In genomic region chr1:166429053-166429452, GRCm38 (mm10) we compare ENCODE assay signal across 8 mouse cellular contexts. TPM values are rescaled to one million over a fixed set of nuclear protein-coding genes. Genes with fewer than 3 reads are reported as not detected.
DNase-seq lines count a peak whose midpoint lies in the region; ATAC-seq and TF ChIP-seq lines count a peak whose summit lies in the region.
"Had no signal": no experiment of that assay in that cellular context is flagged by ENCODE, and none has a peak within 500 bp of the region (broad histone marks: within the 10 kb centered on the region; RNA-seq: fewer than 3 reads in every experiment).

No protein-coding gene starts in this region.

- H3K9me3 ChIP-seq in forebrain, embryonic 16.5 days (ENCODE audit: control insufficient read depth, low read length), result no peaks in the 10 kb centered on the region
- no peaks in the 10 kb centered on the region for H3K9me3 ChIP-seq in liver, postnatal 0 days (ENCODE audit: low read length)
- H3K9me3 ChIP-seq: limb, embryonic 12.5 days had no signal

- H3K4me2 ChIP-seq in forebrain, embryonic 16.5 days (ENCODE audit: low read length), result no peak overlapping the region
- H3K4me2 ChIP-seq in liver, postnatal 0 days (ENCODE audit: low read depth, low read length), result no peak overlapping the region
- H3K4me2 ChIP-seq: limb, embryonic 12.5 days had no signal

- no peak for TF ChIP-seq CTCF in kidney, adult 2 months (conservative IDR thresholded peaks at IDR 0.05; ENCODE audit: insufficient read depth, insufficient read length, low read depth, low read length)
- TF ChIP-seq CTCF in liver, postnatal 0 days (IDR thresholded peaks at IDR 0.05; ENCODE audit: low read depth), result peak; percentile 48

- no peak overlapping the region for H3K4me3 ChIP-seq in kidney, adult 2 months (ENCODE audit: insufficient read depth, low read depth, low read length)
- no peak overlapping the region for H3K4me3 ChIP-seq in forebrain, embryonic 16.5 days (replicated peaks; ENCODE audit: low read length)
- H3K4me3 ChIP-seq in liver, postnatal 0 days (ENCODE audit: low read depth, low read length), result no peak overlapping the region
- H3K4me3 ChIP-seq: limb, embryonic 12.5 days had no signal

- 58% methylated on average over 3 of the region's 3 CpGs for WGBS in kidney, adult 2 months
- WGBS in forebrain, embryonic 16.5 days, result 72% methylated on average over 3 of the region's 3 CpGs
- WGBS in liver, postnatal 0 days (ENCODE audit: insufficient replicate concordance), result 35% methylated on average over 3 of the region's 3 CpGs

- no peak overlapping the region for H3K9ac ChIP-seq in forebrain, embryonic 16.5 days (replicated peaks; ENCODE audit: low read depth, low read length)
- no peak overlapping the region for H3K9ac ChIP-seq in liver, postnatal 0 days (replicated peaks)
- H3K9ac ChIP-seq: limb, embryonic 12.5 days had no signal

- H3K36me3 ChIP-seq in kidney, adult 2 months (ENCODE audit: control insufficient read depth, insufficient read depth, low read length), result no peaks in the 10 kb centered on the region
- no peaks in the 10 kb centered on the region for H3K36me3 ChIP-seq in forebrain, embryonic 16.5 days (ENCODE audit: control insufficient read depth, insufficient read depth)
- H3K36me3 ChIP-seq in liver, postnatal 0 days (replicated peaks; ENCODE audit: insufficient read depth, low read length), result no peaks in the 10 kb centered on the region
- H3K36me3 ChIP-seq: limb, embryonic 12.5 days had no signal

- no peak overlapping the region for H3K27ac ChIP-seq in kidney, adult 2 months (ENCODE audit: insufficient read depth, low read depth, low read length)
- H3K27ac ChIP-seq in forebrain, embryonic 16.5 days (ENCODE audit: low read length), result no peak overlapping the region
- no peak overlapping the region for H3K27ac ChIP-seq in liver, postnatal 0 days (ENCODE audit: low read depth)
- H3K27ac ChIP-seq: limb, embryonic 12.5 days had no signal

- peak; percentile 35 for DNase-seq in kidney, adult 2 months
- DNase-seq in kidney, postnatal 4 days, result no peak
- DNase-seq in Muller cell, postnatal 12 days (ENCODE audit: inconsistent ontology term), result peak; percentile 26
- DNase-seq in liver, postnatal 0 days, result no peak
- DNase-seq in spleen, adult 18-20 months, result no peak
- no peak for DNase-seq in adrenal gland, postnatal 4 days (ENCODE audit: low spot score in 2 of 2)

- TF ChIP-seq EP300 in liver, postnatal 0 days (IDR thresholded peaks at IDR 0.05; ENCODE audit: low read depth), result no peak

- no peak for TF ChIP-seq POLR2A in kidney, adult 2 months (IDR thresholded peaks at IDR 0.05; ENCODE audit: low read depth, low read length)

- H3K4me1 ChIP-seq in kidney, adult 2 months (ENCODE audit: control insufficient read depth, insufficient read depth, low read length), result no peaks in the 10 kb centered on the region
- no peaks in the 10 kb centered on the region for H3K4me1 ChIP-seq in forebrain, embryonic 16.5 days (replicated peaks; ENCODE audit: control insufficient read depth, insufficient read depth, low read length)
- H3K4me1 ChIP-seq in liver, postnatal 0 days (ENCODE audit: insufficient read depth), result no peaks in the 10 kb centered on the region
- H3K4me1 ChIP-seq: limb, embryonic 12.5 days had no signal

- peak; percentile 84 for ATAC-seq in forebrain, embryonic 16.5 days
- peak; percentile 29; the same call in 1 of the 2 replicates for ATAC-seq in liver, postnatal 0 days

- no peaks in the 10 kb centered on the region for H3K27me3 ChIP-seq in kidney, adult 2 months (replicated peaks; ENCODE audit: control insufficient read depth, insufficient read depth, low read length)
- no peaks in the 10 kb centered on the region for H3K27me3 ChIP-seq in forebrain, embryonic 16.5 days (replicated peaks; ENCODE audit: control insufficient read depth, insufficient read depth, low read length)
- H3K27me3 ChIP-seq in liver, postnatal 0 days (ENCODE audit: insufficient read depth, low read length), result no peaks in the 10 kb centered on the region
- H3K27me3 ChIP-seq: limb, embryonic 12.5 days had no signal

RNA-seq across cellular contexts. Expression of gene Pogk, which starts 19.4 kb away (rescaled TPM):
- 7.4 TPM in 2 replicates for polyA plus RNA-seq in kidney, adult 2 months (2012; rRNA removed)
- polyA plus RNA-seq in forebrain, embryonic 16.5 days (2015; fragmentation: Nextera tagmentation; extraction: Ambion mirVana), result 45.3 and 48.1 TPM in 2 replicates
- 0.45 and 0.72 TPM in 2 replicates for polyA plus RNA-seq in liver, postnatal 0 days (2015; fragmentation: Nextera tagmentation; extraction: Ambion mirVana)
- total RNA-seq in adrenal gland, postnatal 4 days (2021), result 10 to 100 TPM; 35.3 to 36.0 TPM

RNA-seq across cellular contexts. Expression of gene Tada1, which starts 50.2 kb away (rescaled TPM):
- 15.9 and 16.9 TPM in 2 replicates for polyA plus RNA-seq in kidney, adult 2 months (2012; rRNA removed)
- 106 and 112 TPM in 2 replicates for polyA plus RNA-seq in forebrain, embryonic 16.5 days (2015; fragmentation: Nextera tagmentation; extraction: Ambion mirVana)
- 13.5 and 13.7 TPM in 2 replicates for polyA plus RNA-seq in liver, postnatal 0 days (2015; fragmentation: Nextera tagmentation; extraction: Ambion mirVana)
- total RNA-seq in adrenal gland, postnatal 4 days (2021), result 10 to 100 TPM; 27.1 to 30.0 TPM

Comparison
In these comparisons a context has a peak if more than half of its experiments do, and no peak if none do; other contexts are left out.
1. DNase-seq: peak in kidney, adult 2 months (single experiment) and Muller cell, postnatal 12 days (single experiment); none in kidney, postnatal 4 days (0 of 2), liver, postnatal 0 days (single experiment), spleen, adult 18-20 months (0 of 2) and adrenal gland, postnatal 4 days (0 of 2).